Mouse (Mus musculus): ENCODE results near the gene Rwdd2a. TPM values are rescaled to one million over a fixed set of nuclear protein-coding genes. Genes with fewer than 3 reads are reported as not detected.

The Rwdd2a gene
- 0.88 and 1.1 TPM in 2 replicates for polyA plus RNA-seq (2012; rRNA removed; ENCODE audit: low replicate concordance)

GRCm38 (mm10) chr9:86571540-86572135, at the start of gene Rwdd2a, which contains the start of gene Pgm3:
Gene Rwdd2a, plus strand, starts transcription at chr9:86571991.
Gene Pgm3, minus strand, starts transcription at chr9:86571842.

Other genes with a start within 250 kb of the Rwdd2a start
- gene Ube2cbp, start 107.0 kb upstream of the Rwdd2a start, polyA plus RNA-seq (2012; rRNA removed; ENCODE audit: low replicate concordance) = 1.0 TPM in 2 replicates
- 9.0 and 16.5 TPM in 2 replicates for gene Dop1a, start 104.8 kb upstream of the Rwdd2a start, polyA plus RNA-seq (2012; rRNA removed; ENCODE audit: low replicate concordance)
- 2.7 and 6.5 TPM in 2 replicates for gene Pgm3, start 149 bp upstream of the Rwdd2a start, polyA plus RNA-seq (2012; rRNA removed; ENCODE audit: low replicate concordance)
- 357 and 546 TPM in 2 replicates for gene Me1, start 124.0 kb downstream of the Rwdd2a start, polyA plus RNA-seq (2012; rRNA removed; ENCODE audit: low replicate concordance)
- gene Prss35, start 171.7 kb downstream of the Rwdd2a start, polyA plus RNA-seq (2012; rRNA removed; ENCODE audit: low replicate concordance) = 0.41 and 0.52 TPM in 2 replicates

Data from mammary gland, adult 2 months (tissue).